Mouse (Mus musculus): ENCODE data around the gene Slc5a4b. TPM values are rescaled to one million over a fixed set of nuclear protein-coding genes. Genes with fewer than 3 reads are reported as not detected.

The Slc5a4b gene
- total RNA-seq, 2 experiments from 2014 or later, result not detected

- DNase-seq, result no peak
These were observed 73.8 kb downstream of the Slc5a4b start for GRCm38 (mm10) chr10:76036962-76037361.

GRCm38 (mm10) chr10:76035277-76035676 is 75.5 kb downstream of the Slc5a4b start:
- DNase-seq, result no peak

DNA sequence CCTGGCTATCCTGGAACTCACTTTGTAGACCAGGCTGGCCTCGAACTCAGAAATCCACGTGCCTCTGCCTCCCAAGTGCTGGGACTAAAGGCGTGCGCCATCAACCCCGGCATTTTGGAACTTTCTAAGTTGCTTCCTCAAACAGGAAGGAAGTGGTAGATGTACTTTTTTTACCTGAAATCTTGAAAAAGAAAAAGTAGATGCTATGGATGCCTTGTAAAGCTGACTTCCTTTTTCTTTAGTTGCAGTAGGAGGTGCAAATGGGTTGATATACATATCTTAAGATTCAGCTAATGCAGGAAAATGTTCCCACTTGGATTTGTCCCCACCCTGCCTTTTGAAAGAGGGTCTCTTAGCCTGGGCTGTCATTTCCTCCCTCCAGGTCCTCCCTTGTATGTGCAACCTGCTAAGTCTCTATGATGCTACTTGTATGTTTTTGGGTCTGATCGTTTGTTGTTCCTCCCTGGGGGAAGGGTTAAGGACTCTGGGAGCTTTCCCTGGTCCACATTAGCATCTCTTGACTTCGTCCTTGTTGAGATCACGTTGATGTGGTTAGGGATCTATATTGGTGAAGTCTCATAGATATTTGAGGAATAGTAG is 76.7 kb downstream of the Slc5a4b start:
- no peak for DNase-seq

DNA sequence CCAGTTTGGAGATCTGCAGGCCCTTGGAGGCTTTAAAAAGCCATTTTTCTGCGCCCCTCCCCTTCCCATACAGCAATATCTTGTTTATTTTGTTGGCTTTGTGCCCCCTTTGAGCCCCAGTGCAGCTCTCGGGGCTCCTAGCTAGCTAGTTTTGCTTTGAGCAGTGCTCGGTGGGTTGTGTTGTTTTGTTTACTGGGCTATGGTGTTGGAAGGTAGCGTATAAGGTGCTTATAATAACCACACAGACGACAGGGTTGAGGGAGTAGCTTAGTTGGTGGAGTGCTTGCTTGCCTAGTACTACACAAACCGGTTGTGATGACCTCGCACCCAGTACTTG is 77.7 kb downstream of the Slc5a4b start:
- no peak for DNase-seq

DNA sequence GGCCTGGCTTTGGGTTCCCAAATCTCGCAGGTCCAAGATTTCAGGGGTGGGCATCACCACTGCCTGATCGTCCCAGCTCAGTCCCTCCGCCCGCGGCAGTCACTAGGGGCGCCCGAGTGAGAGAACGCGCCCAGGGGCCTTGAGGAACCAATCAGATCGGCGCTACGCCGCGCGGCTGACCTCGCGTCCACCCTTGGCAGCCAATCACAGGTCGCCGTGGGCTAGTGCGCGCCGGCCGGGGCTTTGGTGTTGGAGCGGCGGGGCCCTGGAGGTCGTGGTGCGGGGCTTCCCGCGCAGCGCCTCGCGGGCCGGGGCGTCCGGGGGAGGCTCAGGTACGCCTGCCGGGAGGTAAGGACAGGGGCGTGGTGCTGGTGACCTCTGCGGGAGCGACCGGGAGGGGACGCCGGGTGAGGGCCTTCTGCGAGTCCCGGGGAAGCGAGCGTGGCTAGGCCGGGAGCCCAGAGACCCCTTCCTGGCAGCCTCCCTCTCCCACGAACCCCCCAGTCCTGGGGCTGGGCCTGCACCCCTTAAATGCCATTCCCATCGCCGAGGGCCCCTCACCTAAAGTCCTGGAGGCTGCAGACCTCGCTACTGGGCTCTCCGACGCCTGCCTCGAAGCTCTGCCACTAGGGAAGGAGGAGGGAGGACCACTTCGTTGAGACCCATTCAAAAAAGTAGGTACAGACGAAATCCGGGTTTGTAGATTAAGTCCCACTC is 78.2 kb downstream of the Slc5a4b start, which contains the start of gene Zfp280b:
Zfp280b (plus strand) TSS at position 249 of the 717 bp plus-strand sequence.
- DNase-seq, result peak; percentile 92

GRCm38 (mm10) chr10:76031511-76032401 is 79.0 kb downstream of the Slc5a4b start:
- no peak for DNase-seq

GRCm38 (mm10) chr10:76030496-76030895 is 80.3 kb downstream of the Slc5a4b start:
- no peak for DNase-seq

DNA sequence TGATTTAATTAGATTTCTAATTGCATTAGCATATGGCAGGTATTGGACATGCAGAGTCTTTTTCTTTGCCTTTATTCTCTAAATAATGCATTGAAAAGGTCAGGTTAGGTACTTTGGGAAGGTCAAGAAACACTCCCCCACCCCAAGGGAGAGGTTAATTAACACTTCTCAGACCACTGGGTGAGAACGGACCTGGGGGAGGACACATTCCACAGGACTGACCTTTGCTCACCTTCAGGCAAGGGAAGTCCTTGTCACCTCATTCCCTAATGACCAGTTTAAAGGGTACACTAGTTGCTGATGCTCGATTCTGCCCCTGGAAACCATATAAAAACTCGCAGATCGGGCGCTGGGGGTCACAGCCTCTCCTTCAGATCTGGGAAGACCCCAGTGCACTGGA is 81.5 kb downstream of the Slc5a4b start:
- no peak for DNase-seq

DNA sequence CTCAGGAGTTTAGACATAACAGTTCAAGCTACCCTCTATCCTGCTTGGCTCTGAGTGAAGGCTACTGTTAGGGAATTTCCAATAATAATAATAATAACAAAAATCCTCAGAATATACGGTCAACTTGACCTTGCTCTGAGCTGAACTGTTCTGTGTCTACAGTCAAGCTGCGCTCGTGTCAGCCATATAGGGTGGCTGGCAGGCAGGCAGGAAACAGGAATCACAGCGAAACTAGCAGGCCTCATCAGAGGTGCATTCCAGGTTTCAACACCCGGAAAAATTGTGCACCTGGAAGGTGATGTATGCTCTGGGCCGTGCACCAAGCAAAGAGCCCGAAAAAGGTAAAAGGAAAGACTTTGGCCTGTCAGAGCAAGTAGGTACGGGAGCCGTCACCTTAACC is 82.4 kb downstream of the Slc5a4b start:
- no peak for DNase-seq

DNA sequence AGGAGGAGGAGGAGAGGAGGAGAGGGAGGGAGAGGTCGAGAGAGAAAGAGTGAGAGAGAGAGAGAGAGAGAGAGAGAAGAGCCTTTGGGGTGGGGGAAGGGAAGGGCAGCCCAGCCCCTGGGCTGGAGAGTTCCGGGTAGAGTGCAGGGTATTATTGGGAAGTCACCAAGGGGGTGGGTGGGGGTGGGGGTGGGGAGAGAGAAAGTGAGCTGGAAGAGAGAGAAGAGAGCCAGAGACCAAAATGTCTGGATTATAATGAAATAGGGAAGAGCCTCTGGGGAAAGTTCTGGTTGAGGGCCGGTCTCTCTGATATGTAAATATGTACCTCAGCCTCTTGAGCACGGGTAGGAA is 82.8 kb downstream of the Slc5a4b start:
- DNase-seq, result no peak

DNA sequence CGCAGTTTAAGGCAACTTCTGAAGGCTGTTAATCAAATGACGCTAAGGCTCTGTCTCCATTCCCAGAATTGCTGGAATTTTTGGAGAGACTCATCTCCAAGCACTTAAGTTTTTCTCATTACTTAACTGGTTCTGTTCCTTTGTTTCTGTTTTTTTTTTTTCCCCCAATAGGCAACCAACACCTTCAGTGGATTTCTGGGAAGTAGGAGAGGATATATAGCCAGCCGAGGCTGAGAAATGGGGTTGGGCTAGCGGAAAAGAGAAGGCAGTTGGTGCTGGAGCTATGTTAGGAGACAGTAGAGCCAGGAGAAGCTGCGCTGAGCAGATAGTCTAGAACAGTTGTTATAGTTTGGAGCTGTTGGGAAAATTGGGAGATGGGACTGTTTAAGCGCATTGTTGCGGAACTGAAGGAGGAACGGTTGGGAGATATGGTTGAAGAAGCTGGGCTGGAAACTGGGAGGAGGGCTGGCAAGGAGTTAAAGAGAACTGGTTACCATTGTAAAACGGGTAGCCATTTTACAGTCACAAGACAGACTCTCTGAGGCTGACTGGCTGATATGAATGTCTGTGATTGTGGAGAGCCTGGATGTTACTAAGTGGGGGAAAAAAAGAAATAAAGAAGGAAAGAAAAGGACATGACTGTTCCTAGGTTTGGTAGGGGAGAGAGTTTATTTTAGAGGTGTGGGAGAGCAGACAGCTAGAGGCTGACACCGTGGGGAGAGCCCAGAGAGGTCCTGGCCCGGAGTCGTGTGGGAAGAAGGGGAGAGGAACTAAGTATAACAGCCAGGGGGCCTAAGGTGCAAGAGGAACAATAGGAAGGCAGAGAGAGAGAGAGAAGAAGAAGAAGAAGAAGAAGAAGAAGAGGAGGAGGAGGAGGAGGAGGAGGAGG is 83.4 kb downstream of the Slc5a4b start:
- DNase-seq, result no peak

DNA sequence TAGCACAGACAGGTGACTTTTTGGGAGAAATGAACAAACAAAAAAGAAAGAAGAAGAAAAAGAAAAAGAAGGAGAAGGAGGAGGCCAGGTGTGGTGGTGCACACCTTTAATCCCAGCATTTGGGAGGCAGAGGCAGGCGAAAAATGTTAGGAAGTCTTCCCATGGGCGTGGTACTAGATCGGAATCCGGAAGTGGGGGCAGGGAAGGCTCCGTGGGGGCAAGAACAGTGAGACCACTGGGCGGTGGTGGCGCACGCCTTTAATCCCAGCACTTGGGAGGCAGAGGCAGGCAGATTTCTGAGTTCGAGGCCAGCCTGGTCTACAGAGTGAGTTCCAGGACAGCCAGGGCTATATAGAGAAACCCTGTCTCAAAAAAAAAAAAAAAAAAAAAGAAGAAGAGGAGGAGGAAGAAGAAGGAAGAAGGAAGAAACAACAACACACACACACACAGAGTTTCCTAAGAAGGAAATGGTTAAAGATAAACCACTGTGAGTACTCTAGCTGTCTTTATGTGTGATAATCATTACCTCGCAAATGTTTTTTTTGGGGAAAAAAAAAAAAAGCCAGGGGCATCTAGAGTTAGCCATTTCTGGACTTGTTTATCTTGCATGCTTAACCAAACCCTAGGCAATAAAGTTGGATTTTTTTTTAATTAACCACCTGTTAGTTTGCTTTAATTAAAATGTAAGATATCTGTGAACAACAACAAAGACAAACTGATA is 85.1 kb downstream of the Slc5a4b start:
- no peak for DNase-seq

- DNase-seq, result no peak
These were observed 86.8 kb downstream of the Slc5a4b start for GRCm38 (mm10) chr10:76023921-76024320.

GRCm38 (mm10) chr10:76021728-76022127 is 89.0 kb downstream of the Slc5a4b start:
- no peak for DNase-seq

GRCm38 (mm10) chr10:76016886-76017285 is 93.9 kb downstream of the Slc5a4b start:
- DNase-seq, result no peak

DNA sequence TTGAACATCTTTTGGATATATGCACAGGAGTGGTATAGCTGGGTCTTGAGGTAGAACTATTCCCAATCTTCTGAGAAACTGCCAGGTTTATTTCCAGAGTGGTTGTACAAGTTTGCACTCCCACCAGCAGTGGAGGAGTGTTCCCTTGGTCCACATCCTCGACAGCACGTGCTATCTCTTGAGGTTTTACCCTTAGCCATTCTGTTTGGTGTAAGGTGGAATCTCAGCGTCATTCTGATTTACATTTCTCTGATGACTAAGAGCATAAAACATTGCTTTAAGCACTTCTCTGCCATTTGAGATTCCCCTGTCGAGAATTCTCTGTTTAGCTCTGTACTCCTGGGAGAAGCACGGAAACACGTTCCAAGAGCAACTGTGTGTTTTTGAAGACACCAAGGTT is 97.8 kb downstream of the Slc5a4b start:
- DNase-seq, result no peak

DNA sequence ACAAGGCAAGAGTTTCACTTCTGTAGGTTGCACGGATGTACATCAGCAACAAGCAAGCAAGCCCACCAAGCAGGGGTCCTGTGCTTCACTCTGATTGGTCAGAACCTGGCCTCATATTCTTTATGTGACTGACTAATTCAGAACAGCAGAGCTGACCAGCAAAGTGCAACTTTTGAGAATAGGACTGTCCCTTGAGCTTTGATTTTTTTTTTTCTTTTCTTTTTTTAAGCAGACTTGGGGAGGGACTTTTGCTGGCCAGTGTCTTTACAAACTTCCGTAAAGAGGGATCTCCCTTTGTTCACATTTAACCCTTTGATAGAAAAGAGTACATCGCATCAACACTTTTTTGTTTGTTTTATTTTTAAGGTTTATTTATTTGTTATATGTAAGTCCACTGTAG is 100.9 kb downstream of the Slc5a4b start:
- DNase-seq, result no peak

Data from gastrocnemius, postnatal 25 days (tissue).